Mouse (Mus musculus) neural tube, embryonic 14.5 days (tissue): ENCODE measurements around the gene Cog3. TPM values are rescaled to one million over a fixed set of nuclear protein-coding genes. Genes with fewer than 3 reads are reported as not detected.
A peak's percentile ranks its signal among the peaks of the same experiment; 100 is the strongest.

ENCODE experiments used
- ATAC-seq: fragments of 200-750 bp; cut with Nextera tagmentation; 2 replicates; pipeline ENCODE4 v1.8.0; 2017; ENCODE audit warnings: low read depth, mild to moderate bottlenecking, moderate TSS enrichment, moderate library complexity
- H3K27ac ChIP-seq: fragments of 300-500 bp; sonication (generic); 2 replicates; pipeline ENCODE4 v1.5.1; 2014; ENCODE audit warnings: low read depth, mild to moderate bottlenecking, control low read depth, low read length, moderate library complexity, mixed read lengths
- H3K27me3 ChIP-seq: fragments of 300-500 bp; sonication (generic); 2 replicates; pipeline ENCODE4 v1.6.1; 2014; ENCODE audit warnings: low read length; ENCODE audit not compliant: control insufficient read depth, insufficient read depth
- H3K36me3 ChIP-seq: fragments of 300-500 bp; sonication (generic); 2 replicates; pipeline ENCODE4 v1.6.1; 2014; ENCODE audit warnings: low read length, mixed read lengths; ENCODE audit not compliant: control insufficient read depth, insufficient read depth
- H3K4me1 ChIP-seq: fragments of 300-500 bp; sonication (generic); 2 replicates; pipeline ENCODE4 v1.6.1; 2014; ENCODE audit warnings: low read length; ENCODE audit not compliant: control insufficient read depth, insufficient read depth
- H3K4me2 ChIP-seq: fragments of 300-500 bp; sonication (generic); 2 replicates; pipeline ENCODE4 v1.6.1; 2014; ENCODE audit warnings: mild to moderate bottlenecking, low read depth, low read length, control low read depth
- H3K4me3 ChIP-seq: fragments of 300-500 bp; sonication (generic); 2 replicates; pipeline ENCODE4 v1.5.1; 2014; ENCODE audit warnings: low read depth, low read length, control low read depth, mixed read lengths
- H3K9ac ChIP-seq: fragments of 300-500 bp; sonication (generic); replicated peaks from 2 replicates; pipeline ENCODE4 v1.6.1; 2014; ENCODE audit warnings: low read depth, mild to moderate bottlenecking, control low read depth, low read length, mixed read lengths
- H3K9me3 ChIP-seq: fragments of 300-500 bp; sonication (generic); 2 replicates; pipeline ENCODE4 v1.6.1; 2016; ENCODE audit warnings: low read length; ENCODE audit not compliant: control insufficient read depth
- WGBS: fragments of 180-500 bp; shearing (Covaris S2); extraction: QIAGEN DNeasy Blood & Tissue Kit; methylation state at CpG from one replicate; pipeline ENCODE4 v1.1.7; 2014; 5-methylcytosine and 5-hydroxymethylcytosine counted together
- polyA plus RNA-seq: library from polyadenylated mRNA; unstranded; fragments of >200 nt; fragmentation: Nextera tagmentation; extraction: Ambion mirVana; gene quantifications from 2 replicates; pipeline ENCODE4 v1.2.1, GENCODE M21; 2014

Gene Cog3
- polyA plus RNA-seq, 1 experiment from 2014 or later, result 20.3 TPM

DNA sequence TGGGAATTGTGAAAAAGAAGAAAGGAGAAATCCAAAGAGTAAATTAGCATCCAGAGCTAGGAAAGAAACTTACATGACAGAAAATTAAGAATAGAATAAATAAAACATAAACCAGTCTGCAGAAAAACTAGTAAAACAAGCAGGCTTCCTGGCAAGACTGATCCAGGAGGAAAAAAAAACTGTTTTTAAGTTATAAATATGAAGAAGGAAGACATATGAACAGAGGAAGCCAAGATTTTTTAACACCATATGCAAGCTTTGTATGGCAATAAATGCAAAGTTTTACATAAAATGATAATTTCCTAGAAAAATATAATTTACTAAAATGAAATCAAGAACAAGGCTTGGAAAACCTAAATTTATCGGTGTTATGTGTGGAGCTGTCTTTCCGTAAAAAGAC, 63.9 kb downstream of the Cog3 start:
- H3K36me3 ChIP-seq, result no peaks in the 10 kb centered on the region
- H3K9me3 ChIP-seq, result no peaks in the 10 kb centered on the region
- WGBS, result 85% methylated on average over 2 of the region's 2 CpGs
- H3K9ac ChIP-seq, result no peak overlapping the region
- ATAC-seq, result no peak
- no peaks in the 10 kb centered on the region for H3K4me1 ChIP-seq
- no peak overlapping the region for H3K27ac ChIP-seq
- no peaks in the 10 kb centered on the region for H3K27me3 ChIP-seq
- no peak overlapping the region for H3K4me3 ChIP-seq
- H3K4me2 ChIP-seq, result no peak overlapping the region

DNA sequence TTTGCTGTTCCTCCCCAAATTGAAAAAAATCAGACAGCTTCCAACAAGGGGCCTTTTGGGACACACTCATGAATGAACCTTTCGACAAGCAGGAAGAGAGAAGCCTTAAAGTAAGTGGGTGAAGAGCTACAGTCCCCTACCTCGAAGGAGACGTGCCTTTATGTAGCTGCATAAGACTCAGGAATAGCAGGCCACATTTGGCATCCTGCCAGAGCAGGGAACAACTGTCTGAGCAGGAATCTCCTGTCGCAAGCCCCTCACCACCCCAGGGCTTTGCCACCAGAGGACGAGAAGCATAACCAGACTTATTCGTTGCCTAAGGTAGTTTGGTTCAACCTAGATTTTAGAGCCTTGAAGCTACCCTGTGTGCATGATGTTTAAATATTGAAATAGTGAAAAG, 78.0 kb downstream of the Cog3 start:
- Histone ChIP-seq H3K27ac (no peak overlapping the region), H3K9me3 (no peaks in the 10 kb centered on the region), H3K9ac (no peak overlapping the region), H3K36me3 (no peaks in the 10 kb centered on the region), H3K4me3 (no peak overlapping the region), H3K27me3 (no peaks in the 10 kb centered on the region), H3K4me2 (no peak overlapping the region), H3K4me1 (no peaks in the 10 kb centered on the region)
- no peak for ATAC-seq
- 39% methylated on average over 6 of the region's 6 CpGs for WGBS

DNA sequence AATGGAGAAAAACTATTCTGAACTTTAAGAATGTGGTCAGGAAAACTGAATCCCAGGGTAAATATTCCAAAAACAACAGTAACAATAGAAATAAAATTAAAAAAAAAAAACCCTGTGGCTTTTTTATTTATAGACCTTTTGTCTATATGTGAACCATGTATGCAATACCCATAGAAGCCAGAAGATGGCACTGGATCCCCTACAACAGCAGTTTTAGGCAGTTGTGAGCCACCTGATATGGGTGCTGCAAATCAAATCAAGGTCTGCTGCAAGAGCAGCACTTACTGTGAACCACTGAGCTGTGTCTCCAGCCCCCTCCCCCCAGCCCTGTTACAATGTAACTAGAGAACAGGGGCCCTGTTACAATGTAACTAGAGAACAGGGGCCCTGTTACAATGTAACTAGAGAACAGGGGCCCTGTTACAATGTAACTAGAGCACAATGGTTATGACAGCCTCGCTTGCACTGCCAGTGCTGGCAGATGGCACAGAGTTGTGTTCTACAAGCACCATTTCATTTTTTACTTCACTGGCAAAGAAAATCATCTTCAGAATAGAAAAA, 85.2 kb downstream of the Cog3 start:
- H3K4me2 ChIP-seq, result no peak overlapping the region
- no peak for ATAC-seq
- H3K27ac ChIP-seq, result no peak overlapping the region
- no peak overlapping the region for H3K9ac ChIP-seq
- H3K27me3 ChIP-seq, result no peaks in the 10 kb centered on the region
- no peaks in the 10 kb centered on the region for H3K4me1 ChIP-seq
- no peaks in the 10 kb centered on the region for H3K36me3 ChIP-seq
- no peaks in the 10 kb centered on the region for H3K9me3 ChIP-seq
- no peak overlapping the region for H3K4me3 ChIP-seq
- WGBS, result 71% methylated on average over 1 of the region's 1 CpGs

DNA sequence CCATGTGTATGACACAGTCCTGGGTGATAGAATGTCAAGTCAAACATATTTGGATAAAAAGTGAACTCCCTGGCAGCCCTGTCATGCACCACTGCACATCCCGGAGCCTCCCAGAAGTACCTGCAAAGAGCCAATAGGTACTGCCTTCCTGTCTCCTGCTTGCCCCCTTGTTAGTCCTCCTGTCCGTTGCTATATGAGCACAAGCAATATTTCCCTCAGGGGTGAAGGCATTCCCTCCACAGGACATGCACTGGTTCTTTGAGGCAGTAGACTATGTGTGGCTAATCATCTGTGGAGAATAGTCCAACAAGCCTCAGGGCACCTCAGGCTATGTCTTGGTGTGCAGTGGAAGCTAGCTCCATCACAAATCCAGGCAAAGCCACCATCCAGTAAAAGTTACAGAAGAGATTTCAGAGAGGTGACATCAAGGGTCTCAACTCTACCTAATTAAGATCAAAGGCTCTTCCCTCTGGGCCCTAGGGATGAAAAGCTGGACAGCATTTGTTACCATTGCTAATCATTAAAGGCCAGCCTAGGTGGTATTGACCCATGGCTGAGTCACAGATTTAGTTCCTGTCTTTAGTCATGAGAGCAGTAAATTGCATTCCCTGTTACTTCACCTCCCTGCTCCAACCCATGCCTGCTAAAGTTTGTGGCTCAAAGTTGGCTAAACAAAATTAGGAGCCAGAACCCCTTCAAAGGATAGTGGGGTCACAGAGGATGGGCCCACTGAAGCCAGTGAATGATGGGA, 88.7 kb downstream of the Cog3 start:
- ATAC-seq, result no peak
- no peak overlapping the region for H3K4me3 ChIP-seq
- H3K9me3 ChIP-seq, result no peaks in the 10 kb centered on the region
- H3K4me2 ChIP-seq, result no peak overlapping the region
- no peak overlapping the region for H3K27ac ChIP-seq
- H3K9ac ChIP-seq, result no peak overlapping the region
- H3K27me3 ChIP-seq, result no peaks in the 10 kb centered on the region
- no peaks in the 10 kb centered on the region; the same call in 1 of the 2 replicates for H3K4me1 ChIP-seq
- 81% methylated on average over 2 of the region's 2 CpGs for WGBS
- H3K36me3 ChIP-seq, result no peaks in the 10 kb centered on the region

DNA sequence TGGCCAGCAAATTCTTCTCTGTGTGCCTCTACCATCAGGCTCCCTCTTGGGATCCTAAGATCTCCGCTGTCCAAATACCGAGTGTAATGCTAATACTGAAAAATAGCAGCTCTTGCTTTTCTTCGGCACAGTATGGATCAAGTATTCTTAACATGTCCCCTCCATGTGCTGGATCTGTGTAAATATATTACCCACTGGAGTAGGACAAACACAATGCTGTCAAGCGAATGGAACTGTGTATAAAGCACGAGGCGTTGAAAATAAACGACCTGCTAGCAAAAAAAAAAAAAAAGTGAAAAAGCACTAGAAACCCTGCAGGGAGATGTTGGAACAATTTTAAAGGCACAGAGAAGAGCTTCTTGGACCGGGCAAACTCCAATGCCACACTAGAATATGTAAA, 92.8 kb downstream of the Cog3 start:
- 26% methylated on average over 8 of the region's 8 CpGs for WGBS
- Histone ChIP-seq H3K4me3 (no peak overlapping the region), H3K4me2 (no peak overlapping the region), H3K9me3 (no peaks in the 10 kb centered on the region), H3K36me3 (no peaks in the 10 kb centered on the region), H3K4me1 (no peaks in the 10 kb centered on the region; the same call in 1 of the 2 replicates), H3K9ac (no peak overlapping the region), H3K27me3 (no peaks in the 10 kb centered on the region), H3K27ac (no peak overlapping the region)
- ATAC-seq, result no peak

DNA sequence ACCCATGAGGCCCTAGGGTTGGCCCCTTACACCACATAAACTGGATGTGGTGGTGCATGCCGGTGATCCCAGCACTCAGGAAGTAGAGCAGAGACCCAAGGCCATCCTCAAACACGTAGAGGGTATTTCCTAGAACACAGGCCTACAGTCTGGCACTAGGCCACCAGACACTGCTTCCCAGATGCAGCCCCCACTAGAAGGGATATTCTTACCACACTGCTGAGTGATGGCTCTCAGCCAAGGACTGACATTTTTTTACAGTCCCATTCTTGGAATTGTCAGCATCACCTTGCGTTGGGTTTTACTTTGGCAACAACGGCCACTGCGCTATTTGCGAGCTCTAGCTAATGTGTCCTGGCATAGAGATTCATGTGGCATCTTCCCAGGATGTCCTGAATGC, 93.4 kb downstream of the Cog3 start:
- Histone ChIP-seq H3K27me3 (no peaks in the 10 kb centered on the region), H3K4me3 (no peak overlapping the region), H3K4me2 (no peak overlapping the region), H3K27ac (0 out of 2 replicates have a peak overlapping the region, but pooled peaks have one; percentile 28), H3K36me3 (no peaks in the 10 kb centered on the region), H3K4me1 (no peaks in the 10 kb centered on the region; the same call in 1 of the 2 replicates), H3K9me3 (no peaks in the 10 kb centered on the region), H3K9ac (no peak overlapping the region)
- peak; percentile 41; the same call in 1 of the 2 replicates for ATAC-seq
- WGBS, result 63% methylated on average over 6 of the region's 6 CpGs

Other genes with a start within 250 kb of the Cog3 start
- not detected in 2 replicates for gene Spert, start 161.4 kb downstream of the Cog3 start, polyA plus RNA-seq
- not detected in 2 replicates for gene Erich6b, start 112.3 kb downstream of the Cog3 start, polyA plus RNA-seq
- gene Slc25a30, start 32.5 kb upstream of the Cog3 start, polyA plus RNA-seq, result 13.3 and 13.5 TPM in 2 replicates
- gene Tpt1, start 90.6 kb upstream of the Cog3 start, polyA plus RNA-seq, result 788 and 789 TPM in 2 replicates
- 13.7 and 16.6 TPM in 2 replicates for gene Kctd4, start 200.5 kb upstream of the Cog3 start, polyA plus RNA-seq